Mouse (Mus musculus): ENCODE data around the gene Cyp46a1. TPM values are rescaled to one million over a fixed set of nuclear protein-coding genes. Genes with fewer than 3 reads are reported as not detected.

Gene Cyp46a1
- polyA plus RNA-seq, 1 experiment from 2014 or later: 6.5 TPM

DNA sequence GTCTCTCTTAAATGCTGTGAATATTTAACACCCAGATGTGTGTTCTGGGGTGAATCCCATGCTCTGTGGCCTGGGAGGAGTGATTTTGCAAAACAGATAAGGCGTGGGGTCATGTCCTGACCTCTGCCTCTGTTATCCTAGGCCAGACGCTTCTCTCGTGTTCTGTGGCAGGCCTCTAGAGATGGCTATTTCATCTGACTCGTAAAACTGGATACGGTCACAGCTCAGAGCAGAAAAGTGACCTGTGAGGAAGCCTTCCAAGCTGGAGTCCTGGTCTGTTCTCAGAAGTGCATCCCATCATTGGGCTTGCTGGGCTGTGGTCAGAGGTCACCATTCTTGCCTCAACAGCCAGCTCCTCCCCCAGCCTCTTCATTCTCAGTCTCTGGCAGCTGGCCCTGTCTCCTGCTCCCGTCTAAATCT lies 21.7 kb upstream of the Cyp46a1 start:
- Histone ChIP-seq H3K27ac (replicated peaks) (no peak overlapping the region), H3K9ac (no peak overlapping the region), H3K27me3 (replicated peaks) (peaks cover 53% of the 10 kb centered on the region), H3K9me3 (no peaks in the 10 kb centered on the region), H3K4me1 (peaks cover 20% of the 10 kb centered on the region), H3K4me2 (no peak overlapping the region), H3K36me3 (no peaks in the 10 kb centered on the region), H3K4me3 (no peak overlapping the region)
- no peak for ATAC-seq (ENCODE audit: extremely low read depth, insufficient number of reproducible peaks, low FRiP score, low TSS enrichment)
- 51% methylated on average over 6 of the region's 6 CpGs for WGBS

DNA sequence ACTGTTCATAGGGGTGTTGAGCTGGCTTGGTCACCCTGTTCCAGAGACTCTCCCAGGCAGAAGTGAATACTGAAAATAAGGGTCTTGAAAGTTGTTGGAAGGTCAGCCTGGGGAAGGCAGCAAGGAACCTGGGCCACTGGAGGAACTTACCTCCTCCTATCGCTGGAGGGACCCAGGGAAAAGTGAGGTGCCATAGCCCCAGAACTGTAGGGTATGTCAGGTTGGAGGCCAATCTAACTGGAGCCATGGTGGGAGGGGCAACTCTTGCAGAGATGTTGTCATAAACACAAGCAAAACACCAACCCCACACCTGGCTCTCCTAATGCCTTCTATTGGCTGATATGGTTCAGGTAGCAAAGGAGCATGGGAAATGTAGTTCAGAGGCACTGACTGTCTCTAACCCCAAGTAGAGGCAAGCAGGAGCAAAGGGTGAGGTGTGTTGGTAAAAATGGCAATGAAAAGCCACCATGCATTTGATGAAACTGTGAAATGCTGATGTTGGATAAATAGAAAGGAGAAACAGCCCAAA lies 20.9 kb upstream of the Cyp46a1 start:
- no peaks in the 10 kb centered on the region for H3K9me3 ChIP-seq
- no peak overlapping the region for H3K27ac ChIP-seq (replicated peaks)
- no peak for ATAC-seq (ENCODE audit: extremely low read depth, insufficient number of reproducible peaks, low FRiP score, low TSS enrichment)
- no peaks in the 10 kb centered on the region for H3K36me3 ChIP-seq
- no peak overlapping the region for H3K9ac ChIP-seq
- H3K4me1 ChIP-seq: peaks cover 27% of the 10 kb centered on the region
- 83% methylated on average over 1 of the region's 1 CpGs for WGBS
- peaks cover 53% of the 10 kb centered on the region for H3K27me3 ChIP-seq (replicated peaks)
- no peak overlapping the region for H3K4me3 ChIP-seq
- no peak overlapping the region for H3K4me2 ChIP-seq

DNA sequence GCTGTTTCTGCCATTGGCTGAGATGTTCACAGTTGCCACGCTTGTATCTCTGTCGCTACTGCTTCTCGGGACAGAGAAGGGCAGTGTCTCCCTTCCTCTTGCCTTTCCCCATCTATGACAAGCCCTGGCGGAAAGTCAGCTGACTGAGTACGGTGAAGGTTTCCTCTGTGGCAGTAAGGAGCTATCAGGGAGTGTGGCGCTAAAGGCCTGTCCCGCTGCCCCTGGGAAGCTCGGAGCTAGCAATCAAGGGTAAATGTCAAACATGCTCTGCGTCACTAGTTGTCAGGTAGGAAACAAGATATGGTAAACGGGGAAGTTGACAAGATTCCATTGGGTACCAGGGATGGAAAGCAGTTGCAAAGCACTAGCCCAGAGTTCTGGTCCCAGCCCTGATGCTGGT lies 18.4 kb upstream of the Cyp46a1 start:
- Histone ChIP-seq H3K9ac (no peak overlapping the region), H3K27me3 (replicated peaks) (peaks cover 66% of the 10 kb centered on the region), H3K36me3 (no peaks in the 10 kb centered on the region), H3K4me2 (no peak overlapping the region), H3K27ac (replicated peaks) (no peak overlapping the region), H3K9me3 (no peaks in the 10 kb centered on the region), H3K4me1 (peaks cover 30% of the 10 kb centered on the region), H3K4me3 (no peak overlapping the region)
- ATAC-seq (ENCODE audit: extremely low read depth, insufficient number of reproducible peaks, low FRiP score, low TSS enrichment): no peak
- WGBS: 18% methylated on average over 10 of the region's 10 CpGs

DNA sequence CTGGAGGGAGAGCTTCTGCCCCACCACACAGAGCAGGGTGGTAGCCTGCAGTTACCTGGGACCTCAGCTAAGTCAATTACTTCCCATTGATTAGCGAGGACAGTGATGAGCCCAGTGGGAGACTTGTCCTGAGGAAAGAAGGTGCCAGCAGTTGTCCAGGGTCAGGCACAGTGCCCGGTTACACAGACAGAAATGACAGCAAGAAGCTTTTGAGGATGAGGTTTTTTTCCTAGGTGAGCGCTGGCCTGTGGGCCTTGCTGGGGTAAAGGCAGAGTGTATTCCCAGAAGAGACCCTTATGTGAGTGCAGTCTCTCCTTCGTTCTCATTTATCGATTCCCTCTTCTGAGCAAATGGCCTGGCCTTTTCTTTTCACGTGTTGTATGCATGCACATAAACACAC lies 17.5 kb upstream of the Cyp46a1 start:
- 38% methylated on average over 6 of the region's 6 CpGs for WGBS
- H3K4me1 ChIP-seq: peaks cover 30% of the 10 kb centered on the region
- peaks cover 71% of the 10 kb centered on the region for H3K27me3 ChIP-seq (replicated peaks)

DNA sequence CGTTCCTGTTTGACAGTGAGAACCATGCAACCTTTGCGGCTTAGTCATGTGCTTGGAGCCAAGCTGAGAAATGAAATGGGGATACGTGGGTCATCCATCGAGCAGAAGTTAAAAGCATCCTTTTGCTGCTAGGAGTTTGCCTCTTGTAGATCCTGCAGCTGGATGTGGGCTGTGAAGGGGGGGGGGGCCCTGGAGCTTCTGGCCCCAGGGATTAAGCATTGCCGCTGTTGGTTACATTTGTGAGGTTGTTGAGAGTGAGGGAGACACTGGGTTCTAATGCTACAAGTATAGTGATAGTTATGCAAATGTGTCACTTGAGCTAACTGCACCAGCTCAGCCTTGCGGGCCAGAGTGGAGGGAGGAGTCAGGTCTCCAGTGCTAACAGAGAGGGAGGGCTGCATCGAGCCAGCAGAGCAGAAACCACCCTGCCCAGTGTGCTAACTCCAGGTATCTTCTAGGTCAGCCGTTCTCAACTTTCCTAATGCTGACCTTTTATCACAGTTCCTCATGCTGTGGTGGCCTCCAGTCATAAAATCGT lies 16.9 kb upstream of the Cyp46a1 start:
- no peak overlapping the region for H3K4me2 ChIP-seq
- H3K9ac ChIP-seq: no peak overlapping the region
- ATAC-seq (ENCODE audit: extremely low read depth, insufficient number of reproducible peaks, low FRiP score, low TSS enrichment): no peak
- WGBS: 11% methylated on average over 9 of the region's 9 CpGs
- H3K4me1 ChIP-seq: peaks cover 30% of the 10 kb centered on the region
- peaks cover 77% of the 10 kb centered on the region for H3K27me3 ChIP-seq (replicated peaks)
- no peak overlapping the region for H3K4me3 ChIP-seq
- H3K36me3 ChIP-seq: no peaks in the 10 kb centered on the region
- no peaks in the 10 kb centered on the region for H3K9me3 ChIP-seq
- no peak overlapping the region for H3K27ac ChIP-seq (replicated peaks)

More for the DNA sequence above, 17.5 kb upstream of the Cyp46a1 start:
- Histone ChIP-seq H3K4me2 (no peak overlapping the region), H3K36me3 (no peaks in the 10 kb centered on the region), H3K9me3 (no peaks in the 10 kb centered on the region), H3K27ac (replicated peaks) (no peak overlapping the region), H3K4me3 (no peak overlapping the region), H3K9ac (no peak overlapping the region)
- ATAC-seq (ENCODE audit: extremely low read depth, insufficient number of reproducible peaks, low FRiP score, low TSS enrichment): no peak

DNA sequence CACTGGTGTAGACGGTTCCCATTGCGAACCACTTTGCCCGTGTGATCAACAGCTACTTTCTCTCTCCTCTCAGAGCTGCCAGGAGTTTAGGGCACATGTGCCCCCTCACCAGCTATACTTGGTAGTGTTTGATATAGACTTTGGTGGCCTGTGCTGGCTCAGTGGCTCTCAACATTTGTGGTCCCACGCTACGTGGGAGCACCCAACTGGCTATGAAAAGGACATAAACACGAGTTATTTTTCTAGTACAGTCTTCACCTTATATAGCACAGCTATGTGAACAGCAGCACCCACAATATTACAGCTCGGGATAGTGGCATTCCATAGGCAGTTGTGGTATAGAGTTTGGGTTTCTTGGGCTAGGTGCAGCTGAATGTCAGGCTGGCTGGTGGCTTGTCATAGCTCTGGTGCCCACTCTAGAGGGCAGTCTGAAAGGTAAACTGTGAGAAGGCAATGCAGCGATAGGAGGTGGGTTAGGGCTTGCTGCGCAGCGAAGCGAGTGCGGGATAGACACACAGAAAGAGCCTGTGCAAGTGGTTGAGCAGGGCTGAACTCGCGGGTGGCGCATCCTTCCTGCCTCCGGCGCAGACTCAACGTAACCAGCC lies 16.3 kb upstream of the Cyp46a1 start:
- H3K27ac ChIP-seq (replicated peaks): no peak overlapping the region

DNA sequence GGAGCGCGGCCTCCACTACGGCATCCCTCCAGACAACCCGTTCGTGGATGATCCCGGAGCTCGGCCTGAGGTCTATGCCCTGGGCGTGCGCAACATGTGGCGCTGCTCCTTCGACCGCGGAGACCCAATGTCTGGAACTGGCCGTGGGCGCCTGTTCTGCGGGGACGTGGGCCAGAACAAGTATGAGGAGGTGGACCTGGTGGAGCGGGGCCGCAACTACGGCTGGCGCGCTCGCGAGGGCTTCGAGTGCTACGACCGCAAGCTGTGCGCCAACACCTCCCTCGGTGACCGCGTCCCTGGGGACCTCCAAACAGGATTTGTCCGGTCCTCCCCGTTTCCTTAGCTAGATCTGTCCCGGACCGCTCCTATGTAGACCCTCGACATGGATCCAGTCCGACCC lies 15.7 kb upstream of the Cyp46a1 start:
- Histone ChIP-seq H3K4me3 (peak overlapping the region; percentile 29), H3K27me3 (replicated peaks) (peaks cover 76% of the 10 kb centered on the region), H3K4me2 (peak overlapping the region; percentile 59), H3K9me3 (no peaks in the 10 kb centered on the region), H3K4me1 (peaks cover 30% of the 10 kb centered on the region), H3K9ac (peak overlapping the region; percentile 29), H3K36me3 (no peaks in the 10 kb centered on the region), H3K27ac (replicated peaks) (no peak overlapping the region)
- 7% methylated on average over 37 of the region's 37 CpGs for WGBS
- ATAC-seq (ENCODE audit: extremely low read depth, insufficient number of reproducible peaks, low FRiP score, low TSS enrichment): no peak

More for the DNA sequence above, 16.3 kb upstream of the Cyp46a1 start:
- Histone ChIP-seq H3K36me3 (no peaks in the 10 kb centered on the region), H3K9ac (peak overlapping the region; percentile 29), H3K27me3 (replicated peaks) (peaks cover 78% of the 10 kb centered on the region), H3K4me2 (peak overlapping the region; percentile 59), H3K4me3 (peak overlapping the region; percentile 29), H3K9me3 (no peaks in the 10 kb centered on the region), H3K4me1 (peaks cover 30% of the 10 kb centered on the region)
- ATAC-seq (ENCODE audit: extremely low read depth, insufficient number of reproducible peaks, low FRiP score, low TSS enrichment): no peak
- WGBS: 17% methylated on average over 18 of the region's 18 CpGs

DNA sequence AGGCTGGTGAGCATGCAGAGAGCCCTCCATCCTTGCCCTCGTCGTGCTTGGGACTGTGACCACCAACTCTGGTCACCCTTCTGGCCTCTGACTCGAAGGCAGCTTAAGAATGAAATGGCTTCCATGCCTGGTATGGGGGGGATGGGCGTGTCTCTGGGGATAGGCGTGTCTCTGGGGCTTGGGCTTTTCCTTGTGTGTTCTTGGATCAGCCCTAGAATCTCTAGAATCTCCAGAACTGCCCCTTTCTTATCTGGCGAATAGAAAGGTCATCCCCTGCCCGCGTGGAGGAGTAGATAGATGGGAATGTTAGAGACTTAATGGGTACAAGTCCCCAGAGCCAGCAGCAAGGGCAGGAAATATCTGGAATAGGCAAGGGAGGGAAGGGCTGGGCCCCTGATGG lies 14.1 kb upstream of the Cyp46a1 start:
- H3K27me3 ChIP-seq (replicated peaks): peaks cover 68% of the 10 kb centered on the region

DNA sequence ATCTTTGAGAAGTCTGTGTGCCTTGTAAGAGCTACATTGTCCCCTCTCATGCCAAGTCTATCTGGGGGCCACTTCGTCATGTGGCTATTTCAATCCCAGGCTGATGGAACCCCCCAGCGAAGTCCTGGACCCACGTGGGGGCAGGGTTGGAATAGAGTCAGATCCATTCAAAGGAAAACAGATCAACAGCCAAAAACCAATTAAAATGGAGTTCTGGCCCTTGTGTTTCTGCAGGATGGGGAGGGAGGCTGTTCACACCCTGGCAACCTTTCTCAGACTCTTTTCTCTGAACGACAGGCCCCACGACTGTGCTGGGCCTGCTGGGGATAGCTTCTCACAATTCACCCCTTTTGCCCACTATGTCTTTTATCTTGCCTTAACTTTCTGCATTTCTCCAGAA lies 7.8 kb upstream of the Cyp46a1 start:
- no peaks in the 10 kb centered on the region for H3K9me3 ChIP-seq
- 41% methylated on average over 5 of the region's 5 CpGs for WGBS
- no peaks in the 10 kb centered on the region for H3K36me3 ChIP-seq
- no peak overlapping the region for H3K27ac ChIP-seq (replicated peaks)
- H3K4me1 ChIP-seq: peaks cover 21% of the 10 kb centered on the region
- no peak overlapping the region for H3K4me3 ChIP-seq
- H3K9ac ChIP-seq: no peak overlapping the region
- H3K4me2 ChIP-seq: no peak overlapping the region
- peaks cover 74% of the 10 kb centered on the region for H3K27me3 ChIP-seq (replicated peaks)
- ATAC-seq (ENCODE audit: extremely low read depth, insufficient number of reproducible peaks, low FRiP score, low TSS enrichment): no peak

More for the DNA sequence above, 14.1 kb upstream of the Cyp46a1 start:
- Histone ChIP-seq H3K4me3 (no peak overlapping the region), H3K27ac (replicated peaks) (no peak overlapping the region), H3K4me1 (peaks cover 30% of the 10 kb centered on the region), H3K9ac (no peak overlapping the region), H3K9me3 (no peaks in the 10 kb centered on the region), H3K4me2 (no peak overlapping the region), H3K36me3 (no peaks in the 10 kb centered on the region)
- no peak for ATAC-seq (ENCODE audit: extremely low read depth, insufficient number of reproducible peaks, low FRiP score, low TSS enrichment)
- WGBS: 17% methylated on average over 8 of the region's 8 CpGs

DNA sequence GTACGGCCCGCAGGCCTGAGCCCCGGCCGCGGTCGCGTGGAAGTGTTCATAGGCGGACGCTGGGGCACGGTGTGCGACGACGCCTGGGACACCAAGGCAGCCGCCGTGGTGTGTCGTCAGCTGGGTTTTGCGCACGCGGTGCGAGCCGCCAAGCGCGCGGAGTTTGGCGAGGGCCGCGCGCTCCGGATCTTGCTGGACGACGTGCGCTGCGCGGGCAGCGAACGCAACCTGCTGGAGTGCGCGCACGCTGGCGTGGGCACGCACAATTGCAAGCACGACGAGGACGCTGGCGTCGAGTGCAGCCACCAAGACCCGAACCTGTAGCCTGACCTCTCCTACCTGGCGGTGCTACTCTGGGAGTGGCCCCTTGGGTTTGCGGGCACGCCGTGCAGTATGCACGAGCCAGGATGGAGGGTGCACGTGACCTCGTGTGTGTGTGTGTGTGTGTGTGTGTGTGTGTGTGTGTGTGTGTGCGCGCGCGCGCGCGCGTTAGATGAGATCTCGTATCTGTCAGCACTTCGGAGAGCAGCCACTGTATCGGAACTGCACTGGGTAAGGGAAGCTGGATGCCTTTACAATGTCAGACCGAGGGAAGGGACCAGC lies 6.2 kb upstream of the Cyp46a1 start:
- peak overlapping the region; percentile 75 for H3K4me2 ChIP-seq
- H3K27ac ChIP-seq (replicated peaks): no peak overlapping the region
- H3K9ac ChIP-seq: peak overlapping the region; percentile 66; the same call in 1 of the 2 replicates
- H3K9me3 ChIP-seq: no peaks in the 10 kb centered on the region
- peak overlapping the region; percentile 50 for H3K4me3 ChIP-seq
- peaks cover 71% of the 10 kb centered on the region for H3K27me3 ChIP-seq (replicated peaks)
- peaks cover 25% of the 10 kb centered on the region for H3K4me1 ChIP-seq
- under 1% methylated on average over 56 of the region's 66 CpGs for WGBS
- ATAC-seq (ENCODE audit: extremely low read depth, insufficient number of reproducible peaks, low FRiP score, low TSS enrichment): 0 out of 2 replicates have a peak, but pooled peaks have one; percentile 7
- no peaks in the 10 kb centered on the region for H3K36me3 ChIP-seq

DNA sequence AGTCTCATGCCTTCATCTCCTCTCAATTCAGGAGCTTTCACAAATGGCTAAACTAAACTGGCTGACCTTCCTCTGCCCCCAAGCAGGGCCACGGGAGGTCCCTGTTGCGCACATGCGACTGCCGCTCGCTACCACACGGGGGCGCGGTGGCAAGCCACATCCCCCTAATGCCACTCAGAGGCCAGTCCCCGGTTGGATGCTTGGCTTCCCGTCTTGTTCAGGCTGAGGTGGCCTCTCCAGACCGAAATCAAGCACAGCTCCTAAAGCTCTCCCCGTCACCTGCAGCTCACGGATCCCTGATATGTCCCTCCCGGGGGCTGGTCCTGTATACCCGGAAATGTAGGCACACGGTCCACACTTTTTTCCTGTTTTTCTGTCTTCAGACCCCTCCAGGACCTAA lies 1.1 kb upstream of the Cyp46a1 start:
- ATAC-seq (ENCODE audit: extremely low read depth, insufficient number of reproducible peaks, low FRiP score, low TSS enrichment): no peak
- Histone ChIP-seq H3K4me2 (peak overlapping the region; percentile 98), H3K36me3 (no peaks in the 10 kb centered on the region), H3K4me3 (peak overlapping the region; percentile 69), H3K9ac (peak overlapping the region; percentile 72), H3K27me3 (replicated peaks) (peaks cover 72% of the 10 kb centered on the region), H3K4me1 (peaks cover 32% of the 10 kb centered on the region), H3K9me3 (no peaks in the 10 kb centered on the region), H3K27ac (replicated peaks) (peak overlapping the region; percentile 43; the same call in 1 of the 2 replicates)
- under 1% methylated on average over 16 of the region's 16 CpGs for WGBS

All from heart, embryonic 13.5 days (tissue).